13 mouse cellular contexts compared by ENCODE assay signal in the genomic region with DNA sequence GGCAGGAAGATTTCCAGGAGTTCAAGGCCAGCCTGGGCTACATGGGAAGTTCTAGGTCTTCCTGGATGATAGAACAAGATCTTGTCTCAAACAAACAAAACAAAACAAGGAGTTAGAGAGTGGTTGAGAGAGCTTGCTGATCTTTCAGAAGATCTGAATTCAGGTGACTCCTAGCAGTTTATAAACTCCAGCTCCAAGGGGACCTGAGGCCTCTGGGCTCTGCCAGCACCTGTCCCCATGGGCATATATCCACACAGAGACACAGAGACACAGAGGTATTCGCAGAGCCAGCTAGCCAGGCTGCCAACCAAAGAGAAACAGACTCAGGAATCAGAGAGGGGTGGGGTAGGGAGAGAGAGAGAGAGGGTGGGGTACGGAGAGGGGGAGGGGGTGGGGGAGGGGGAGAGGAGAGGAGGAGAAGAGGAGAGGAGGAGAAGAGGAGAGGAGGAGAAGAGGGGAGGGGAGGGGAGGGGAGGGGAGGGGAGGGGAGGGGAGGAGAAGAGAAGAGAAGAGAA. TPM values are rescaled to one million over a fixed set of nuclear protein-coding genes. Genes with fewer than 3 reads are reported as not detected.
DNase-seq lines count a peak whose midpoint lies in the region; ATAC-seq and TF ChIP-seq lines count a peak whose summit lies in the region.
"Had no signal": no experiment of that assay in that cellular context is flagged by ENCODE, and none has a peak within 500 bp of the region (broad histone marks: within the 10 kb centered on the region; RNA-seq: fewer than 3 reads in every experiment).

No protein-coding gene starts in this region.

- H3K4me1 ChIP-seq in heart, embryonic 12.5 days (replicated peaks), result peaks cover 25% of the 10 kb centered on the region
- H3K4me1 ChIP-seq in heart, embryonic 11.5 days (ENCODE audit: control insufficient read depth, insufficient read depth, low read length), result peaks cover 9% of the 10 kb centered on the region
- no peaks in the 10 kb centered on the region; the same call in 1 of the 2 replicates for H3K4me1 ChIP-seq in lung, postnatal 0 days (ENCODE audit: insufficient read depth, low read depth, low read length)
- H3K4me1 ChIP-seq in lung, adult 2 months (ENCODE audit: control insufficient read depth, insufficient read depth, low read length), result no peaks in the 10 kb centered on the region; the same call in 1 of the 2 replicates
- peaks cover 28% of the 10 kb centered on the region for H3K4me1 ChIP-seq in embryonic facial prominence, embryonic 15.5 days
- H3K4me1 ChIP-seq in stomach, embryonic 14.5 days (ENCODE audit: control insufficient read depth, insufficient read depth, low read length), result peaks cover 35% of the 10 kb centered on the region

- no peak overlapping the region for H3K4me2 ChIP-seq in heart, embryonic 12.5 days
- no peak overlapping the region for H3K4me2 ChIP-seq in heart, embryonic 11.5 days
- no peak overlapping the region for H3K4me2 ChIP-seq in lung, postnatal 0 days (replicated peaks; ENCODE audit: low read depth, low read length)
- H3K4me2 ChIP-seq in embryonic facial prominence, embryonic 15.5 days (replicated peaks), result no peak overlapping the region
- H3K4me2 ChIP-seq in stomach, embryonic 14.5 days (replicated peaks; ENCODE audit: low read depth, low read length), result no peak overlapping the region

- TF ChIP-seq POLR2A in lung, adult 2 months (IDR thresholded peaks at IDR 0.05; ENCODE audit: borderline replicate concordance, extremely low read depth, low read depth, low read length), result no peak

- no peak for TF ChIP-seq CTCF in lung, postnatal 0 days (IDR thresholded peaks at IDR 0.05)
- TF ChIP-seq CTCF in lung, adult 2 months (IDR thresholded peaks at IDR 0.05; ENCODE audit: insufficient read depth, low read length), result no peak

- no peak overlapping the region for H3K4me3 ChIP-seq in heart, embryonic 12.5 days
- no peak overlapping the region for H3K4me3 ChIP-seq in heart, embryonic 11.5 days (ENCODE audit: low read depth, low read length)
- no peak overlapping the region for H3K4me3 ChIP-seq in lung, postnatal 0 days (ENCODE audit: low read depth, low read length)
- H3K4me3 ChIP-seq in lung, adult 2 months (replicated peaks; ENCODE audit: extremely low read depth, low read depth, low read length), result no peak overlapping the region
- H3K4me3 ChIP-seq in embryonic facial prominence, embryonic 15.5 days (replicated peaks), result no peak overlapping the region
- H3K4me3 ChIP-seq in stomach, embryonic 14.5 days (ENCODE audit: low read depth, low read length), result no peak overlapping the region

- no peaks in the 10 kb centered on the region for H3K27me3 ChIP-seq in heart, embryonic 12.5 days (replicated peaks)
- H3K27me3 ChIP-seq in heart, embryonic 11.5 days (ENCODE audit: control insufficient read depth, insufficient read depth, low read length), result no peaks in the 10 kb centered on the region
- no peaks in the 10 kb centered on the region for H3K27me3 ChIP-seq in lung, postnatal 0 days (replicated peaks; ENCODE audit: insufficient read depth, low read length)
- no peaks in the 10 kb centered on the region for H3K27me3 ChIP-seq in embryonic facial prominence, embryonic 15.5 days
- no peaks in the 10 kb centered on the region for H3K27me3 ChIP-seq in stomach, embryonic 14.5 days (ENCODE audit: control insufficient read depth, insufficient read depth, low read length)
- H3K27me3 ChIP-seq: kidney, embryonic 15.5 days had no signal

- DNase-seq in lung, postnatal 0 days (ENCODE audit: low spot score), result no peak
- no peak for DNase-seq in lung, adult 2 months
- no peak for DNase-seq in retina, embryonic 14.5 days (ENCODE audit: low spot score)
- no peak for DNase-seq in Muller cell, postnatal 12 days (ENCODE audit: inconsistent ontology term)
- DNase-seq: cerebellum, adult 8-10 months had no signal

- H3K36me3 ChIP-seq in heart, embryonic 12.5 days, result no peaks in the 10 kb centered on the region
- H3K36me3 ChIP-seq in heart, embryonic 11.5 days (ENCODE audit: control insufficient read depth, insufficient read depth, low read length), result no peaks in the 10 kb centered on the region
- no peaks in the 10 kb centered on the region for H3K36me3 ChIP-seq in lung, postnatal 0 days (ENCODE audit: insufficient read depth, low read length)
- H3K36me3 ChIP-seq in embryonic facial prominence, embryonic 15.5 days, result no peaks in the 10 kb centered on the region
- no peaks in the 10 kb centered on the region for H3K36me3 ChIP-seq in stomach, embryonic 14.5 days (ENCODE audit: control insufficient read depth, insufficient read depth, low read length)
- H3K36me3 ChIP-seq: heart, embryonic 10.5 days; kidney, embryonic 15.5 days had no signal

- H3K9ac ChIP-seq in heart, embryonic 12.5 days, result 0 out of 2 replicates have a peak overlapping the region, but pooled peaks have one; percentile 62
- H3K9ac ChIP-seq in heart, embryonic 11.5 days (ENCODE audit: low read depth, low read length), result no peak overlapping the region
- H3K9ac ChIP-seq in lung, postnatal 0 days (replicated peaks; ENCODE audit: low read depth), result no peak overlapping the region
- H3K9ac ChIP-seq in embryonic facial prominence, embryonic 15.5 days, result no peak overlapping the region
- no peak overlapping the region for H3K9ac ChIP-seq in stomach, embryonic 14.5 days (replicated peaks; ENCODE audit: low read depth, low read length)
- H3K9ac ChIP-seq: kidney, embryonic 15.5 days; liver, embryonic 14.5 days had no signal

- no peak for TF ChIP-seq EP300 in lung, postnatal 0 days (IDR thresholded peaks at IDR 0.05)

- H3K9me3 ChIP-seq in heart, embryonic 12.5 days (replicated peaks), result no peaks in the 10 kb centered on the region
- no peaks in the 10 kb centered on the region for H3K9me3 ChIP-seq in heart, embryonic 11.5 days (replicated peaks; ENCODE audit: control insufficient read depth, low read length)
- no peaks in the 10 kb centered on the region for H3K9me3 ChIP-seq in lung, postnatal 0 days (ENCODE audit: low read length)
- H3K9me3 ChIP-seq in embryonic facial prominence, embryonic 15.5 days (replicated peaks), result no peaks in the 10 kb centered on the region
- no peaks in the 10 kb centered on the region for H3K9me3 ChIP-seq in stomach, embryonic 14.5 days (ENCODE audit: control insufficient read depth, low read depth, low read length)
- H3K9me3 ChIP-seq: heart, embryonic 10.5 days; kidney, embryonic 15.5 days had no signal

- WGBS in heart, embryonic 12.5 days, result 54% methylated on average over 1 of the region's 2 CpGs
- WGBS in heart, embryonic 11.5 days (ENCODE audit: insufficient replicate concordance), result 77% methylated on average over 1 of the region's 2 CpGs
- WGBS in lung, postnatal 0 days, result 70% methylated on average over 1 of the region's 2 CpGs
- WGBS in lung, adult 2 months, result 100% methylated on average over 1 of the region's 2 CpGs
- 53% methylated on average over 1 of the region's 2 CpGs for WGBS in embryonic facial prominence, embryonic 15.5 days
- 78% methylated on average over 1 of the region's 2 CpGs for WGBS in stomach, embryonic 14.5 days

- no peak overlapping the region for H3K27ac ChIP-seq in heart, embryonic 12.5 days (ENCODE audit: poor library complexity, severe bottlenecking)
- no peak overlapping the region for H3K27ac ChIP-seq in heart, embryonic 11.5 days (ENCODE audit: low read depth, low read length)
- H3K27ac ChIP-seq in lung, postnatal 0 days (ENCODE audit: low read length), result peak overlapping the region; percentile 57; the same call in 1 of the 2 replicates
- peak overlapping the region; percentile 71 for H3K27ac ChIP-seq in embryonic facial prominence, embryonic 15.5 days (replicated peaks)
- peak overlapping the region; percentile 77; the same call in 1 of the 2 replicates for H3K27ac ChIP-seq in stomach, embryonic 14.5 days (ENCODE audit: low read length)
- H3K27ac ChIP-seq: liver, embryonic 14.5 days had no signal

- ATAC-seq in heart, embryonic 12.5 days (ENCODE audit: insufficient number of reproducible peaks, low FRiP score), result no peak
- no peak for ATAC-seq in heart, embryonic 11.5 days (replicated peaks; ENCODE audit: insufficient number of reproducible peaks, low FRiP score, low TSS enrichment)
- no peak for ATAC-seq in lung, postnatal 0 days
- ATAC-seq in embryonic facial prominence, embryonic 15.5 days (ENCODE audit: insufficient number of reproducible peaks, low FRiP score, low TSS enrichment, low read depth), result no peak
- no peak for ATAC-seq in stomach, embryonic 14.5 days (ENCODE audit: insufficient number of reproducible peaks, insufficient read depth, low FRiP score, low read depth)
- ATAC-seq: midbrain, embryonic 16.5 days had no signal

RNA-seq across cellular contexts. Expression of a gene that starts 9.2 kb away (rescaled TPM):
- polyA plus RNA-seq in heart, embryonic 12.5 days (2016; fragmentation: Nextera tagmentation; extraction: Ambion mirVana), result 0.98 and 1.0 TPM in 2 replicates
- 1.3 and 1.5 TPM in 2 replicates for polyA plus RNA-seq in heart, embryonic 11.5 days (2014; fragmentation: Nextera tagmentation; extraction: Ambion mirVana)
- 0.61 and 0.74 TPM in 2 replicates for polyA plus RNA-seq in lung, postnatal 0 days (2015; fragmentation: Nextera tagmentation; extraction: Ambion mirVana)
- 0.26 TPM in 1 of 2 replicates, not detected in the other for polyA plus RNA-seq in lung, adult 2 months (2012; rRNA removed)
- 0.60 and 0.80 TPM in 2 replicates for polyA plus RNA-seq in embryonic facial prominence, embryonic 15.5 days (2015; fragmentation: Nextera tagmentation; extraction: Ambion mirVana)
- polyA plus RNA-seq in stomach, embryonic 14.5 days (2014; fragmentation: Nextera tagmentation; extraction: Ambion mirVana), result 0.48 and 3.7 TPM in 2 replicates

RNA-seq across cellular contexts. Expression of a gene that starts 10.8 kb away (rescaled TPM):
- polyA plus RNA-seq in heart, embryonic 12.5 days (2016; fragmentation: Nextera tagmentation; extraction: Ambion mirVana), result 0.22 TPM in 1 of 2 replicates, not detected in the other
- polyA plus RNA-seq in heart, embryonic 11.5 days (2014; fragmentation: Nextera tagmentation; extraction: Ambion mirVana), result 0.43 TPM in 1 of 2 replicates, not detected in the other
- polyA plus RNA-seq in lung, postnatal 0 days (2015; fragmentation: Nextera tagmentation; extraction: Ambion mirVana), result 0.27 and 0.60 TPM in 2 replicates
- polyA plus RNA-seq in lung, adult 2 months (2012; rRNA removed), result 0.02 and 0.20 TPM in 2 replicates
- polyA plus RNA-seq in embryonic facial prominence, embryonic 15.5 days (2015; fragmentation: Nextera tagmentation; extraction: Ambion mirVana), result not detected in 2 replicates
- 0.09 and 0.11 TPM in 2 replicates for polyA plus RNA-seq in stomach, embryonic 14.5 days (2014; fragmentation: Nextera tagmentation; extraction: Ambion mirVana)
- polyA plus RNA-seq: heart, embryonic 10.5 days had no signal

RNA-seq across cellular contexts. Expression of a gene that starts 28.9 kb away (rescaled TPM):
- polyA plus RNA-seq in heart, embryonic 12.5 days (2016; fragmentation: Nextera tagmentation; extraction: Ambion mirVana), result 93.8 and 99.8 TPM in 2 replicates
- 115 and 128 TPM in 2 replicates for polyA plus RNA-seq in heart, embryonic 11.5 days (2014; fragmentation: Nextera tagmentation; extraction: Ambion mirVana)
- 68.4 and 70.8 TPM in 2 replicates for polyA plus RNA-seq in lung, postnatal 0 days (2015; fragmentation: Nextera tagmentation; extraction: Ambion mirVana)
- polyA plus RNA-seq in lung, adult 2 months (2012; rRNA removed), result 55.5 and 82.9 TPM in 2 replicates
- polyA plus RNA-seq in embryonic facial prominence, embryonic 15.5 days (2015; fragmentation: Nextera tagmentation; extraction: Ambion mirVana), result 140 and 145 TPM in 2 replicates
- 53.3 and 58.0 TPM in 2 replicates for polyA plus RNA-seq in stomach, embryonic 14.5 days (2014; fragmentation: Nextera tagmentation; extraction: Ambion mirVana)

RNA-seq across cellular contexts. Expression of a gene that starts 37.2 kb away (rescaled TPM):
- 139 TPM in 2 replicates for polyA plus RNA-seq in heart, embryonic 12.5 days (2016; fragmentation: Nextera tagmentation; extraction: Ambion mirVana)
- polyA plus RNA-seq in heart, embryonic 11.5 days (2014; fragmentation: Nextera tagmentation; extraction: Ambion mirVana), result 73.6 and 75.1 TPM in 2 replicates
- polyA plus RNA-seq in lung, postnatal 0 days (2015; fragmentation: Nextera tagmentation; extraction: Ambion mirVana), result 1,533 and 1,851 TPM in 2 replicates
- 3,073 and 5,313 TPM in 2 replicates for polyA plus RNA-seq in lung, adult 2 months (2012; rRNA removed)
- polyA plus RNA-seq in embryonic facial prominence, embryonic 15.5 days (2015; fragmentation: Nextera tagmentation; extraction: Ambion mirVana), result 211 and 283 TPM in 2 replicates
- polyA plus RNA-seq in stomach, embryonic 14.5 days (2014; fragmentation: Nextera tagmentation; extraction: Ambion mirVana), result 229 and 247 TPM in 2 replicates

RNA-seq across cellular contexts. Expression of a gene that starts 55.3 kb away (rescaled TPM):
- 21.8 and 22.5 TPM in 2 replicates for polyA plus RNA-seq in heart, embryonic 12.5 days (2016; fragmentation: Nextera tagmentation; extraction: Ambion mirVana)
- polyA plus RNA-seq in heart, embryonic 11.5 days (2014; fragmentation: Nextera tagmentation; extraction: Ambion mirVana), result 13.2 and 15.1 TPM in 2 replicates
- 7.5 and 7.9 TPM in 2 replicates for polyA plus RNA-seq in lung, postnatal 0 days (2015; fragmentation: Nextera tagmentation; extraction: Ambion mirVana)
- 10.3 TPM in 2 replicates for polyA plus RNA-seq in lung, adult 2 months (2012; rRNA removed)
- 3.0 and 3.3 TPM in 2 replicates for polyA plus RNA-seq in embryonic facial prominence, embryonic 15.5 days (2015; fragmentation: Nextera tagmentation; extraction: Ambion mirVana)
- polyA plus RNA-seq in stomach, embryonic 14.5 days (2014; fragmentation: Nextera tagmentation; extraction: Ambion mirVana), result 4.4 and 5.5 TPM in 2 replicates

Comparison
In these comparisons a context has a peak if more than half of its experiments do, and no peak if none do; other contexts are left out.
1. H3K27ac ChIP-seq: peak in lung, postnatal 0 days (single experiment), embryonic facial prominence, embryonic 15.5 days (single experiment) and stomach, embryonic 14.5 days (single experiment); none in heart, embryonic 12.5 days (single experiment) and heart, embryonic 11.5 days (single experiment).